Mouse (Mus musculus): ENCODE results near the gene Dmrta2.
A peak's percentile ranks its signal among the peaks of the same experiment; 100 is the strongest.

Dmrta2 gene

GRCm38 (mm10) chr4:110021956-110022625, 44.2 kb downstream of the Dmrta2 start:
- DNase-seq (ENCODE audit: low spot score): peak; percentile 57

GRCm38 (mm10) chr4:110028461-110029188, 50.8 kb downstream of the Dmrta2 start:
- no peak for DNase-seq (ENCODE audit: low spot score)

GRCm38 (mm10) chr4:110029446-110029845, 51.6 kb downstream of the Dmrta2 start:
- no peak for DNase-seq (ENCODE audit: low spot score)
